Mouse (Mus musculus): ENCODE data around the gene Btbd35f9. TPM values are rescaled to one million over a fixed set of nuclear protein-coding genes. Genes with fewer than 3 reads are reported as not detected.
"Not testable (repeated sequence)": the region's sequence is repeated elsewhere in the genome, so short reads cannot be mapped to it uniquely, and the experiment has no call there.

Btbd35f9 gene
- polyA plus RNA-seq (2012; rRNA removed): not detected in 2 replicates

DNA sequence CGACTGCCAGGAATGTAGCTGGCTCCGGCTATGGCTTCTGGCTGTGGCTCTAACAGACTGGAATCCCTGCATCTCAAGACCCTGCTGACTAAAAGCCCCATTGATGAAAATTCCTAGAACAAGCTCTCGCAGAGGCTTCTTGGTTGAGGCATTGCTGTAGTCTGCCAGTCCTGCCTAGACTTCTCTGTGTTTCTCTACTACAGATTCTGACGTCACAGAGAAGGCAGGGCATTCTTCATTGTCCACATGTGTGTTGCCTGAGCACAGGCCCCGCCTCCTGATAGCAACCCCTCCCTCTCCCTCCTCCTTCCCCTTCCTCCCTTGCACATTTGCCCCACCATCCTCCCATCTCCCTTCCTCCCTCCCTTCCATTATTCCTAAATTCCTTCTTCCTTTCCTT lies at the start of gene Btbd35f9:
TSS of gene Btbd35f9 (minus strand) at position 101 of the 400 bp plus-strand sequence.
- not testable (repeated sequence) for DNase-seq; H3K27me3 ChIP-seq (replicated peaks; ENCODE audit: control insufficient read depth, insufficient read depth, low read length); H3K4me3 ChIP-seq (ENCODE audit: insufficient read depth, low read depth, low read length); H3K36me3 ChIP-seq (ENCODE audit: control insufficient read depth, insufficient read depth, low read length); H3K27ac ChIP-seq (ENCODE audit: insufficient read depth, low read depth, low read length); H3K4me1 ChIP-seq (ENCODE audit: control insufficient read depth, insufficient read depth, low read length)
- WGBS: no CpG with 5 or more reads among the region's 5 CpGs

Other genes starting within 250 kb of the Btbd35f9 start
- gene Btbd35f6, start 205.0 kb downstream of the Btbd35f9 start, polyA plus RNA-seq (2012; rRNA removed): not detected in 2 replicates
- not detected in 2 replicates for gene Gm21870, start 174.7 kb downstream of the Btbd35f9 start, polyA plus RNA-seq (2012; rRNA removed)
- gene Spin2g, start 77.2 kb upstream of the Btbd35f9 start, polyA plus RNA-seq (2012; rRNA removed): not detected in 2 replicates